Mouse (Mus musculus) adipocyte (in vitro differentiated cells): ENCODE results near the gene Iqgap2.

Experiments used
- DNase-seq: peaks from one replicate; pipeline ENCODE4 v3.0.0-alpha.2; 2016; ENCODE audit warnings: low spot score

Gene Iqgap2

DNA sequence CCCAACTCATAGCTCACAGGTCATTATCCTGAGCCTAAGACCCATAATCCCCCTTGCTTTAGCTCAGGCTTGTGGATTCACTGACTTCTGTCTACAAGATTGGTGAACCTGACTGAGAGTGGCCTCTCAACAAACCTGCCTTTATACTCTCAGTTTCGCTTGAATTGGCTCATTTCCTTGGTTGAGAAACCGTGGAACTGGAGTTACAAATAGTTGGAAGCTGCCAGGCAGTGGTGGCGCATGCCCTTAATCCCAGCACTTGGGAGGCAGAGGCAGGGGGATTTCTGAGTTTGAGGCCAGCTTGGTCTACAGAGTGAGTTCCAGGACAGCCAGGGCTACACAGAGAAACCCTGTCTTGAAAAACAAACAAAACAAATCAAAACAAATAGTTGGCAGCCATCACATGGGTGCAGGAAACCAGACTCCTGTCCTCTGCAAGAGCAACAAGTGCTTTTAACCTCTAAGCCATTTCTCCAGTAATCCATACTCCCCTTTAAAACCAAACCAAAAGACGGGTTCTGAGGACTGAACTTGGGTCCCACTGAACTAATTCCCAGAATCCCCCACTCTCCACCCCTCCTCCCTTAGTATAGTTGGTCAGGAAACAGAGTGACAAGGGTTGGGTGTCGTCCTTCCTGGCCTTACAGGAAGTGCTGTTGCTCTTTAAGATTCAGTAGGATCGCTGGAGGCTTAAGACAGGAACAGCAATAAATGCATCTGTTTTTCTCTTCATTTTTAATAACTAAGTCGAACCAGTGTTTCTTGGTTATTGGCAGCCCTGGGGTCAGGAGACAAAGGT is 239.7 kb downstream of the Iqgap2 start:
- peak; percentile 52 for DNase-seq

DNA sequence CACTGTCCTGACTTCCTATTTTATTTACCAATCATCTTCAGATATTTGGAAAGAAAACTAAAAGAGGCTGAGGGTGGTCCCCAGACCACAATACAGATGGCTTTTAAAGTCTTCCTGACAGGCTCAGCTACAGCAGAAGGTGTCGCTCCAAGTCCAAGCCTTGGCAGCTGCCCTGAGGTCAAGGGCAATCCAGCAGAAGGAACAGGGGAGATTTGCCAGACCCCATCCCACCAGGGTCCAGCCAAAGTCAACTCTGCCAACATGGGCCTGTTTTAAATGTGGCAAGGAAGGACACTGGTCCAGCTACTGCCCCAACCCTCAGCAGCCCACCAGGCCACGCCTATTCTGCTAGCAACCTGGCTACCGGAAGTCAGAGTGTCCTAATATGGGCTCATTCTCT is 241.8 kb downstream of the Iqgap2 start:
- no peak for DNase-seq

DNA sequence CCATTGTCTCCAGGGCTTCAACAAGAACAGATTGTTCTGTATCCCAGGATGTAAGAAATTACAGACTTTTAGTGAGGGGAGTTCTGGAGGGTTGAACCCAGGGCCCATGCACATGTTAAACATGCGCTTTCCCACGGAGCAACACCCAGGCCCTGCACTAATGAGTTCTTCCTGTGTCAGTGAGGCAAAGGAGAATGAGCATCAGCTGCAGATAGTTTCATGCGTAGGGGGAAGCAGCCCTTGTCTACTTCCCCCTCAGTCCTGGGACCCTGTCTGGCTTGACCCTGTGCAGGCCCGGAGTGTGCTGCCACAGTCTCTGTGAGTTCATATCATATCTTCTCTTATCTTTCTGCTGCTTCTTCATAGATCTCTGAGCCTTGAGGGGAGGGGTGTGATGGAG is 244.5 kb downstream of the Iqgap2 start:
- no peak for DNase-seq

DNA sequence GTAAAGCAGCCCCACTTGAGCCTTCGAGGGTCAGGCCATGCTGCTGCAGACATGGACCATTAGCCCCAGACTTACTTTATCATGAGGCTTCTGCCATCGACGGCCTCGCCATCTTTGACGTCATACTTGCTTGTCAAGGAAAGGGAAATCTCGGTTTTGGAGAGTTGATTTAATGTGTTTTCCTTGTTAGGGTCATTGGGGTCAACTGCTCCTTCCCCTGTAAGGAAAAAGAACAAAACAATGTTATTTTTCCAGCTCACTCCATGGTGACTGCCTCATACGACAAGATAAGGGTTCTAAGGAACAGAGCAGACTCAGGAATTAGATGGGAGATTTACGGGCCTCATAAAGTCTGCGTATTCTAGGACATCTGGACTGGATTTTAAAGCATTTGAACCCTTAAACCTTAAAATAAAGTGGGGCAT is 245.0 kb downstream of the Iqgap2 start:
- DNase-seq: no peak

DNA sequence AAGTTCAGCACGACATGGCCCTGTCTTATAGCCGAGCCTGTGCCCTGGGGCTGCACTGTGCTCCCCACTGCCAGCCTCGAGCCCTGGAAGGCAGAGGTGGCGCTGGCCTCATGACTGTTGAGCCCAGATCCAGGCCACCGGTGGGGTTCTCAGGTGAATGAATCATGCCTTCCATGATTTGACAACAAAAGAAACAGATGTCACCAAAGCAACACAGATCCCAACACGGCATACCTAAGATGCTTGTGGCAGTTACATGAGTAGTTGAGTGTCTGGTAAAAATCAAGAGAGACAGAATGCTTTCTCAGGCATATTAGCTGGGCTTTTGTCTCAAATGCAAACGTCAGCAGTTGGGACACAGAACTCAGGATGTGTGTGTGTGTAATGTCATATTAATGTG is 248.0 kb downstream of the Iqgap2 start:
- DNase-seq: no peak

DNA sequence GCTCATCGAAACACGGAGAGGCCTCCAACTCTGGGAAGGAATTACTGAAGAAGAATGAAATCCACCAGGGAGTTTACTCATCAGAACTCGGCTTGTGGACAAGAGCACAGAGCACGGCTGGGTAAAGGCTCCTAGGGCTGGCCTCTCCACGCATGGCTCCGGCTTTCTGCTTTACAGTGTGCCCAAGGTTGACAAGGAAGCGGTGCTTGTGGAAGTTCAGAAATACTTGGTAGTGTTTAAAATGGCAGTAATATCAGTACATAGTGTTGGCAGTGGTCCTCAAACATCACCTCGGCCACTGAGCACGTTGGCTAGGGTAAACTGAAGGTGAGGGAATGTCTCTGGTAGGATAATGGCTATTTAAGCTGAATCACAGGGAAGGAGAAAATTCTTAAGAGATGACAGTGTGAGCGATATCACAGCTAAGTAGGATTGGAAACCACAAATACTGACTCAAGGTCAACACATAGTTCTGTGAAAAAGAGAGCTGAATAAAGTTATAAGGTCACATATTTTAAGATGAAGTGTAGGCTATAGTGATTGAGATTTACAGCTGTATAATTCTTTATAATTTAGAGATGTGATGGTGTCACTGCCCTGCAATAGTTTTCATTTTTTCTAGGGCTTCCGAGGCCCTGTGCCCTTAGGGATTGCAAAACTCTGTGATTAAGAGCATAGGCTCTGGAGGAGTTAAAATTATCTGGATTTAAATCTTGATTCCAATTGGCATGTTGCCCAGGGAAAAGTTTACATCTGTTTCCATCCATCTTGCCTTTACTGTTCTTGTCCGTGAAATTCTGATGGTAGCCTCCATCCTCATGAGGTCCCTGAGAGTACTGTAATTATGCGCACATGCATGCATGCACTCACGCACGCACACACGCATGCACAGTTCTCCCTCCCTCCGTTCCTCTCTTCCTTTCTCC is 250.4 kb downstream of the Iqgap2 start:
- DNase-seq: peak; percentile 16

DNA sequence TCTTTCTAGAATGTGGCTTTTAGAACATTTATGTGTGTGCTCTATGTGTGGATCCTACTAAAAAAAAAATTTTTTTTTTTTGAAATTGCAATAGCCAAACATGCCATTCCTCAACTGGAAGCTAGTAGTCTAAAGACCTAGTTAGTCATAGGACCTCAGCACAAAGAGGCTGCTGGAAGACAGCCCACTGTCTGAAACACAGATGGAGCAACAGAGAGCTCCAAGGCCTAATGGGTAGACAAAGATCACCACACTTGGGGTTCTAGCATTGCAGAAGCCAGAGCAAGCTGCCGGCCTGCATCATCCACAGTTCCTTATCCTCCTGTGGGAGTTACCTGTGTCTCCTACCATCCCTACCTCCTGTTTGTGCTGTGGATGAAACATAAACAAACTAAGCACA is 251.3 kb downstream of the Iqgap2 start:
- peak; percentile 62 for DNase-seq

DNA sequence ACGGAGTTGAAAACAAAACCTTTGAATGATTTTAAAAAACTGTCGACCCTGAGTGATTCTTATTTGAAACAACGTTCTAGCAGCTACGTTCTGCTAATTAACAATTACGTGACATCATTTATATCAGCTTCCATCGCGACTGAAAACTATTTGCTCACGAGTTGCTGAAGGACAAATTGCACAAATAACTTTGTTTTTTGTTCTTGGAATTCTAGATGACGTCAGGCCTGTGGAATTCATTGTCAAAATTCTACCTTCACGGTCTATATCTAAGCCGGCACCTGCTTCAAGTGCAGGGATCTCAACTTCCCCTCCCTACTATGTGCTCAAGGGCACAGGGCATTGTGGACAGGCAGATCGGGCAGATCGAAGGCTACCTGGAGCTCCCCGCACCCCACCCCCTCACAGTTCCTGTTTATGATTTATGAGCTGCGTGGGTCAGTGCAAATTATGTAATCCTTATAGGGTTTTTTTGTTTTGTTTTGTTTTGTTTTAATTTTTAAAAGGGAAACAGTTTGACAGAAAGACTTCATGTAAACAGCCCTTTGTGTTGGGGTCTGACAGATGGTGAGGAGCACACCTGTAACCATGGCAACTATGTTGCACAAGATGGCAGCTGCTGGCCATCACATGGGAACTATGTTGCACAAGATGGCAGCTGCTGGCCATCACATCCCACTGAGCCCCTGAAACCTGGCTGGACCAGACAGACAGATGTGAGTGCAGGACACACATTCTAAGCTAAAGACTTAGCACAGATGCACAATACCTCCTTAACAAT is 252.2 kb downstream of the Iqgap2 start:
- no peak for DNase-seq

DNA sequence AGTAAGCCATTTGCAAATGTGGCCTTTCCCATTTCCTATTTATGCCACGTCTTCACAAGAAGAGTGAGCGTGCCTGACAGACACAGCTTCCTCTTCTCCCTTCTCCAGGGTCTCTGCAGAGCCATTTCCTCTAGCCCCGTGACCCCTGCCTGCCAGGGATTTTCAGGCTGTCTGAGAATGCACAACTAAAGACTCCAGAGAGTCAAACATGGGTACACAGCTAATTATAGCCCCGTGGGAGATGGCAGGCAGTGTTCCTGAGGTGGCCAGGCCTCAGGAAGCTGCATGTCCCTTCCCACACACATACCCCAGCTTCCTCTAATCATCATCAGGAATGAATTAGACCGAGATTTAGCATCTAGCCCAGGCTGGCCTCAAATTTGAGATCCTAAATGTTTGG is 252.8 kb downstream of the Iqgap2 start:
- DNase-seq: no peak

DNA sequence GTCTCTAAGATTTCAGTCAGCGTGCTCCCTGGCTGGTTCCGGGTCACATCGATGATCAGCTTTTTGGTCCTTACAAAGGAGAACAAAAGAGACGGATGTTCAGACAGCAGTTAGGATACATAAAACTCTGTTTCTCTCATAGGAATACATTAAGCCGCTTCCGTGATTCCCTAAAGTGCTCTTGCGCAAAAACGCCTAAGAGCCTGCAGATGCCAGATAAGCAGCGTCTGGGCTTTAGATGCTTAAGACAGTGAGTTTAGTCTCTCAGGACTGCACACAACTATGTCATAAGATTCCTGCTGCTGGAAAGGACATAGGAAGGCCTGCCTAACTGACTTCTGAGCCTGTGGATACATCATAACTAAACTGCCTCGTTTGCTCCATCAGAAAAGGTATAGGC is 254.0 kb downstream of the Iqgap2 start:
- DNase-seq: no peak

DNA sequence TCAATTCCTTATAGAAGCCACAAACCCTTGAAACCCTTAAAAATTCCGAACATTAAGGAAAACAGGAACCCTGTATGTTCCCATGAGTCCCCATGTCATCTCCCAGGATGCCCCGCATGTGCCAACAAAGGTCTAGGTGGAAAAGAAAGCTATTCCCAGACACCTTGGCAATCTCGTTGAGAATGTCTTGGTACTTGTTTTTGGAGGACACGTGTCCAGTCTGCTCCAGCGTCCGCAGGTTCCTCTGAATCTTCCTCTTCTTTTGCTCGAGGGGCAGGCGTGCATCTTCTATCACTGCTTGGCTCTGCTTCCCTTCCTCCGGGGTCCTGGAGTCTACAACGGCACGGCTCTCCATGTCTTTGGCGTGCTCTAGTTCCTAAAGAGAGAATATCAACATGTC is 256.4 kb downstream of the Iqgap2 start:
- no peak for DNase-seq

DNA sequence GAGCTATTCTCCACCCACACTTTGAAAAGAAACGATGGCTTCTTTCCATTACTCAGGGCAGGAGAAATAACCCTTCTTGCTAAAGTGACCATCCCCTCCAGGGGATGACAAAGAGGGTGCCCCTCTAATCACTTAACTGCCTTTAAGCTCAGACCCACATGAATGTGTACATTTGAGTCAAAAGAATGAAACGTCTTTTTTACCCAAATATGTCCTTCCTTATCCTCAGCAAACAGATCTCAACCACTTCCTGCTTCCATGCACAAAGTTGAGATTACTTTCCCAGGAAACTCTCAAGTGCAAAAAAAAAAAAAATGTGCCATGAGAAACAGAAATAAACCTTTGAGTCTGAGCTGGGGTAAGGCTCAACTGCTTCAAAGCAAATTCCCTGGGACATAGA is 257.3 kb downstream of the Iqgap2 start:
- DNase-seq: no peak

DNA sequence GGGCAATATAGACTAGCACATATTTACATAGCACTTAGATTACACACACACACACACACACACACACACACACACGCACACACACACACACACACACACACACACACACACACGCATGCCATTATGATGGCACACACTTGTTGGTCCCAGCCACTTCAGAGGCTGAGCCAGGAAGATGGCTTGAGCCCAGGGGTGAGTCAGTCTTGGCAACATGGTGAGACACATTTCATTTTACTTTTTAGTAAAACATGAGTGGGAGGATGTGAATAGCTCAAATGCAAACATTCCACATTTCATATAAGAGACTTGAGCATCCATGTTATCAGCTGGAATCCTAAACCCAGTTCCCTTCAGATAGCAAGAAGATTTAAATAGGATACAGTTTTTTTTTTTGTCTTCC is 258.3 kb downstream of the Iqgap2 start:
- DNase-seq: peak; percentile 24

DNA sequence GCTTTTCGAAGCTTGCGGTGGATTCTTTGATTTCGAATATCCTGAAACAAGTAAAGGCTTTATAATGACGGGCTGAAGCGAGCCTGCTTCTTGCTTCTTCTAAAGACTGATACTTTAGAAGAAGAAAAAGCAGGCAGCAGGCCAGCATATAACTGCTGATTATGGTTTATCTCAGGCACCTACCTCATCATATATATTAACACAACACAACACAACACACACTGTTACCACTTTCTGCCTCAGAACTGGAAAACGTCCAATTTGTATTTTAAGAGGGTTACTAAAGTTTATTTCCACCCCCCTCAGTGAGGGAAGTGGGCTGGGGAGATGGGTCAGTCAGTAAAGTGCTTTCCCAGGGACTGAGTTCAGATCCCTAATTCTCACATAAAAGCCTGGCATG is 259.6 kb downstream of the Iqgap2 start:
- no peak for DNase-seq

DNA sequence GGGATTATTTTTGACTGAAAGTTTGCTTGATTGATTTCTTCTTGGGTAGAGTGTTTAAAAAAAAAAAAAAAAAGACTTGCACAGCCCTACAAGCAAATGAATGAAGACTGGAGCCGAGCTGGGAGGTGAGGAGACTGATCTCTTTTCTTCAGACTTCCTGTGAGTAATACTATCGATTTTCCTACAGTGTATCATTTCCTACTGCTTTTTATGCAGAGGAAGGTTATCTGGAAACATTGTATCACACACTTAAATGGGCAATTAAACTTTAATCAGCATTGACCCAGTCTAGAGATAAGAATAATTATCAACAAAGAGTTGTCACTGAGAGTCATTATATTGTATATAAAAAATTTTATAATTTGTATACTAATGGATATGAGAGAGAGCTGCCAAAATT is 261.0 kb downstream of the Iqgap2 start:
- no peak for DNase-seq

DNA sequence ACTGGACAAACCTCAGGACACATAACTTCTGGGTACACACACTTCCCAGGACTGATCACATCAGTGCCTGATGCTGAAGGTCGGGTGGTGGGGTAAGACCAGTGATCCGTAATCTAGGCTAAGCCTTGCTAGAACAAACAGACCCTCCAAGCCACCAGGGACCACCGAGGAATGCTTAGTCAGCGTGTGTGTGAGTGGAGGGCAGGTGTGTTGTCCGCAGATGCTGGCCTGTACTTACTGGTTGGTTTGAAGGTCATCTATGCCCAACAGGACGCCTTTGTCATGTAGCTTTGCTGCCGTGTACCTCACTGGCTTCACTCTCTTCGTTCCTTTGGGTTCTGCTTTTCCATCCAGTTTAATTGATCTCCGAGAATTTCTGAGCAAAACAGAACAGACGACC is 262.0 kb downstream of the Iqgap2 start:
- no peak for DNase-seq

DNA sequence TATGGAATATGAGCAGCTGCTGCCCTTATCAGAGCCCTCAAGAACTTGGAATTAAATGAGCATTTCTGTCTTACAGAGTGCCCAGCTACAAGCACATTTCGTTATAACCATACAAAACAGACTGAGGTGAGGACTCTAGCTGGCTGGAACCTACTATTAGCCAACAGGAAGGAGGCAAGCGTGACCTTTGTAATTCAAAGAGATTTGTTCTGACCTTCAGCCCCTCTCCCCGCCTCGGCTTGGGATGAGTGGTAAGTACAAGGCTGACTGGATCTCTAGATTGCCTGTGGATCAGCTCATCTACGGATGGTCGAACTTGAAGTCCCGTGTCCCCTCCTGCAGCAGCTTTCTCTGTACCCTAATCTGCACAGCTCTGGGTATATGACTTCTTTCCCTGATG is 265.0 kb downstream of the Iqgap2 start:
- DNase-seq: no peak

DNA sequence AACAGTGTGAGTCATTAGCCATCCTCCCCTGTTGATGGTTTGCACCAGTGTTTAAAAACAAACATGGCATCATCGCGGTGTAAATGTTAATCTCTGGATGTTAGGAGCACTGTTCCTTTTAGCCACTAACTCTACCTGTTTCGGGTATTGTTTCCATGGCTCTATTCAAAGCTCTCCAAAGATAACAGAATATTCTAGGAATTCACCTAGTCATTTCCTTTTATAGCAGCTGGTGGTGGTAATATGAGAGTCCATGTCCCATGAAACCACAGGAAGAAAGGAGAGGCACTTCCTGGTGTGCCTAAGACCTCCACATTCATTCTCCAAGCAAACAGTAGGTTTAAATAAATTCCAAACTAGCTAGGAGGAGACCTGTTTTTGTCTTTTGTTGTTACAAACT is 268.7 kb downstream of the Iqgap2 start:
- no peak for DNase-seq

DNA sequence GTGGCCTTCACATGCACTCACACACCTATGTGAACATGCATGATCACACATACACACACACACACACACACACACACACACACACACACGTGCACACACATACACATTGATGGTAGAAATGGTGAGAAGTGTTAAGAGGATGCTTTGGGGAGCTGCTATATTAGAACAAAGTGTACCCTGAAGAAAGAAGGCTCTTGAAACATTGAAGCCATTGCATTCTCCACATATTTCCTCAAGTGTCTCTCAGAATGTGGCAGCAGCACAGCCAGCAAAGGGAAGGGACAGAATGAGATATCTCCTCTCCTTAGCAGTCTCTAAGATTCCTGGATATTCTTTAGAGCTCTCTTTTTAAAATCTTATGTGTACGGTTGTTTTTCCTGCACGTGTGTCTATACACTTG is 270.2 kb downstream of the Iqgap2 start:
- DNase-seq: no peak

DNA sequence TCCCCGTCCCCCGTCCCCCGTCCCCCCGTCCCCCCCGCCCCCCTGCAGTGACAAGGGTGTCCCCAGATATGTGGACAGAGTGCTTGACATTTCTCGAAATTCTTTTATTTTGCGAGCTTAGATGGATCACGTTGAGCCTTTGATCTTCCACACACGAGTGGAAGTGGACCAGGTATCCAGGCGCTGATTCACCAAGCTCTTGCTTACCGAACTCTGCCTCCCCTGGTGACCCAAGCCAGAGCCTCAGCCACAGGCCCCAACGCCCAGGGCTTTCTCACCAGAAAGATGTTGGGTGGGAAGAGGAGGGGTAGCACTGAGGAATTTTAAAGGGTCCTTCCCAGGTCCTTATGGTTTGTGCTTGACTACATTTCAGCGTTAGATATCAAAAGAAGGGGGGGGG is 272.9 kb downstream of the Iqgap2 start:
- no peak for DNase-seq

DNA sequence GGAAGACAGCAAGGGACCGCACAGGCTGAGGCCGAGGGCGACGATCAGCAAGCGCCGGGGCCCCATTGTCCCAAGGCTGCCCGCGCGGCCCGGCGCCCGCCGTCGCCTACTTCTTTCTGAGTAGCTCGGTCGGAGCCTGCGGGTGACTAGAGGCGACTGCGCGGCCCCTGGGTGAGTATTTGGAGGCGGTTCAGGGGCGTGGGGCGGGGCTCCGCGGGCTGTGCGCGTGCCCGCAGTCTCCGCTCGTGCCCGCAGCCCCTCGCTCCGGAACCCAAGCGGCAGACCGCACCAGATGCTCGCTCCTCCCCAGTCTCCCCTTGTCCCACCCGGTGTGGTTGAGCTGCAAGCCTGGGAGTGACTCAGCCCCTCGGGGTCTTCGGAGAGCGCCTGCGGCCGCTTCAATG is 273.4 kb downstream of the Iqgap2 start, which contains the start of gene F2r:
Gene F2r, minus strand, starts transcription at position 179 of the 404 bp plus-strand sequence.
- DNase-seq: peak; percentile 47

DNA sequence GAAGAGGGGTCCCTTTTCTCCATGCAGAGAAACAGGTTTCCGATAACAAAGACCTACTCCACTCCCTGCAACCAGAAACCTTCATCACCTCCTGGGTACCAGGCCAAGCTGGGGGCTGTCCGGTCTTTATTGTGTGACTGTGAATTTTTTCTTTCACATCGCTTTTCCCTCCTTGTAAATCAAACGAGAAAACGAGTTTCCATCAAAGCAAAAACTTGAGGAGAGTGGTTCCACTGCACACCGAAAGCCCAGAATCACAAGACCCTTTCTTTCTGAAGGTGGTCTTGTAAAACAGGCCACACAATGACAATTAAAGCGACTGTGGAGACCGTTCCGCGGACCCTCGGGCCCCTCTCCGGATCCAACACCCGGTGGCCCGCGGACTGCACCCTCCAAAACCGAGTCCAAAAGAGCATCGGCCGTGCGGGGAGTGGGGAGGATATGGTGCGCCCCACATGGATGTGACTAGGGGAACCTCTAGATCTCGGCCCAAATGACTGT is 274.0 kb downstream of the Iqgap2 start:
- no peak for DNase-seq
